Comparison of ENCODE assay signal across 11 mouse cellular contexts in genomic region chr4:132432717-132433372, GRCm38 (mm10). TPM values are rescaled to one million over a fixed set of nuclear protein-coding genes. Genes with fewer than 3 reads are reported as not detected.
DNase-seq lines count a peak whose midpoint lies in the region; ATAC-seq lines count a peak whose summit lies in the region.
"Had no signal": no experiment of that assay in that cellular context is flagged by ENCODE, and none has a peak within 500 bp of the region (broad histone marks: within the 10 kb centered on the region; RNA-seq: fewer than 3 reads in every experiment).

No protein-coding gene starts in this region.

- H3K9ac ChIP-seq in heart, embryonic 13.5 days = peak overlapping the region; percentile 59
- H3K9ac ChIP-seq in midbrain, embryonic 12.5 days (replicated peaks) = no peak overlapping the region
- H3K9ac ChIP-seq in midbrain, embryonic 14.5 days (replicated peaks; ENCODE audit: low read length) = no peak overlapping the region

- H3K9me3 ChIP-seq in heart, embryonic 13.5 days = no peaks in the 10 kb centered on the region
- H3K9me3 ChIP-seq in midbrain, embryonic 12.5 days = no peaks in the 10 kb centered on the region
- H3K9me3 ChIP-seq in midbrain, embryonic 14.5 days (ENCODE audit: control insufficient read depth, low read length) = no peaks in the 10 kb centered on the region

- WGBS in heart, embryonic 13.5 days = 9% methylated on average over 14 of the region's 14 CpGs
- 12% methylated on average over 14 of the region's 14 CpGs for WGBS in midbrain, embryonic 12.5 days
- WGBS in midbrain, embryonic 14.5 days = 12% methylated on average over 14 of the region's 14 CpGs

- no peak for DNase-seq in heart, adult 9 months (ENCODE audit: low spot score in 2 of 2)
- no peak for DNase-seq in midbrain, embryonic 14.5 days
- DNase-seq in liver = peak; percentile 20
- peak; percentile 20 for DNase-seq in yolk sac, embryonic 10.5 days (ENCODE audit: low spot score)
- no peak for DNase-seq in urinary bladder, postnatal 25 days (ENCODE audit: low spot score)
- no peak for DNase-seq in gastrocnemius, postnatal 10 days
- DNase-seq: adrenal gland, postnatal 14 days; cerebellum, postnatal 10 days; kidney, postnatal 25 days had no signal

- ATAC-seq in heart, embryonic 13.5 days (ENCODE audit: extremely low read depth, insufficient number of reproducible peaks, low FRiP score, low TSS enrichment) = no peak
- no peak for ATAC-seq in midbrain, embryonic 12.5 days (ENCODE audit: low FRiP score, low read depth)
- ATAC-seq in midbrain, embryonic 14.5 days (ENCODE audit: low FRiP score, low TSS enrichment) = no peak

- H3K27ac ChIP-seq in heart, embryonic 13.5 days (replicated peaks) = no peak overlapping the region
- no peak overlapping the region for H3K27ac ChIP-seq in midbrain, embryonic 12.5 days (replicated peaks)
- no peak overlapping the region for H3K27ac ChIP-seq in midbrain, embryonic 14.5 days (replicated peaks; ENCODE audit: low read depth, low read length)

- H3K4me3 ChIP-seq in heart, embryonic 13.5 days = peak overlapping the region; percentile 26
- H3K4me3 ChIP-seq in midbrain, embryonic 12.5 days = no peak overlapping the region
- no peak overlapping the region for H3K4me3 ChIP-seq in midbrain, embryonic 14.5 days (replicated peaks; ENCODE audit: low read depth, low read length)

- H3K4me2 ChIP-seq in heart, embryonic 13.5 days = peak overlapping the region; percentile 62
- H3K4me2 ChIP-seq in midbrain, embryonic 12.5 days (replicated peaks) = peak overlapping the region; percentile 32; the same call in 1 of the 2 replicates
- H3K4me2 ChIP-seq in midbrain, embryonic 14.5 days (ENCODE audit: low read length) = no peak overlapping the region

- peaks cover 17% of the 10 kb centered on the region for H3K4me1 ChIP-seq in heart, embryonic 13.5 days
- H3K4me1 ChIP-seq in midbrain, embryonic 12.5 days = no peaks in the 10 kb centered on the region
- no peaks in the 10 kb centered on the region for H3K4me1 ChIP-seq in midbrain, embryonic 14.5 days (ENCODE audit: control insufficient read depth, insufficient read depth, low read length)

- H3K27me3 ChIP-seq in heart, embryonic 13.5 days (replicated peaks) = no peaks in the 10 kb centered on the region
- no peaks in the 10 kb centered on the region for H3K27me3 ChIP-seq in midbrain, embryonic 12.5 days
- H3K27me3 ChIP-seq in midbrain, embryonic 14.5 days (ENCODE audit: control insufficient read depth, insufficient read depth, low read length) = no peaks in the 10 kb centered on the region

- H3K36me3 ChIP-seq in heart, embryonic 13.5 days = no peaks in the 10 kb centered on the region
- no peaks in the 10 kb centered on the region for H3K36me3 ChIP-seq in midbrain, embryonic 12.5 days
- H3K36me3 ChIP-seq in midbrain, embryonic 14.5 days (ENCODE audit: control insufficient read depth, insufficient read depth, low read length) = no peaks in the 10 kb centered on the region

RNA-seq across cellular contexts. Expression of gene Phactr4, which starts 10.6 kb away (rescaled TPM):
- 15.9 and 16.7 TPM in 2 replicates for polyA plus RNA-seq in heart, embryonic 13.5 days (2015; fragmentation: Nextera tagmentation; extraction: Ambion mirVana)
- 19.7 and 20.7 TPM in 2 replicates for polyA plus RNA-seq in midbrain, embryonic 12.5 days (2016; fragmentation: Nextera tagmentation; extraction: Ambion mirVana)
- polyA plus RNA-seq in midbrain, embryonic 14.5 days (2014; fragmentation: Nextera tagmentation; extraction: Ambion mirVana) = 7.4 and 11.1 TPM in 2 replicates
- 10 to 100 TPM; 16.3 to 18.4 TPM for total RNA-seq in gastrocnemius, postnatal 10 days (2021)

RNA-seq across cellular contexts. Expression of gene Med18, which starts 30.9 kb away (rescaled TPM):
- 13.9 and 15.8 TPM in 2 replicates for polyA plus RNA-seq in heart, embryonic 13.5 days (2015; fragmentation: Nextera tagmentation; extraction: Ambion mirVana)
- polyA plus RNA-seq in midbrain, embryonic 12.5 days (2016; fragmentation: Nextera tagmentation; extraction: Ambion mirVana) = 22.2 and 27.3 TPM in 2 replicates
- polyA plus RNA-seq in midbrain, embryonic 14.5 days (2014; fragmentation: Nextera tagmentation; extraction: Ambion mirVana) = 8.9 and 10.8 TPM in 2 replicates
- total RNA-seq in gastrocnemius, postnatal 10 days (2021) = 1 to 10 TPM; 5.1 to 6.5 TPM

Comparison
In these comparisons a context has a peak if more than half of its experiments do, and no peak if none do; other contexts are left out.
1. DNase-seq: peak in liver (single experiment) and yolk sac, embryonic 10.5 days (single experiment); none in heart, adult 9 months (0 of 2), midbrain, embryonic 14.5 days (single experiment), urinary bladder, postnatal 25 days (single experiment) and gastrocnemius, postnatal 10 days (single experiment).